Mouse (Mus musculus): ENCODE measurements around the gene Rnh1.
A peak's percentile ranks its signal among the peaks of the same experiment; 100 is the strongest.

Rnh1 gene

GRCm38 (mm10) chr7:141155362-141155761 is 17.3 kb downstream of the Rnh1 start:
- no peak for DNase-seq

- DNase-seq = no peak
Observed at GRCm38 (mm10) chr7:141148639-141149038, 24.0 kb downstream of the Rnh1 start.

GRCm38 (mm10) chr7:141147044-141147443 is 25.6 kb downstream of the Rnh1 start:
- no peak for DNase-seq

DNA sequence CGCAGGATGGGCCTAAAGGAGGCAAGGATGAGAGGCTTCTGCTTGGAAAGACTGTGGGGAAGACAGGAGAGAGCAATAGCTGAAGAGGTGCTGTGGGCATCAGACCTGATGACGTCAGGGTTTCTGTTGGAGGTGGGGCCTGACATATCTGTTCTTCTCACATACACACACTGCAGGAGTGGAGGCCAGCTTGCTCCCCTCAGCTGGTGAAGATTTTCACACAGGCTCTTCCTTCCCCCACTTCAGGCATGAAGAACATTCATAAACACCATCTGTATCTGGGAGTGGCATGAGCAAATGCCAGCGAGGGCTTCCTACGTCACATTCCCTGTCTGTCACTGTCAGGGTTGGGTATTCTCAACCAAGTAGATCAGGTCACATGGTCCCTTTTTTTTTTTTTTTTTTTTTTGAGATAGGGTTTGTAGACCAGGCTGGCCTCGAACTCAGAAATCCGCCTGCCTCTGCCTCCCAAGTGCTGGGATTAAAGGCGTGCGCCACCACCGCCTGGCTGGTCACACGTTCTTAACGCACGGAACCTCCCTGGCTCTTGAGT is 26.5 kb downstream of the Rnh1 start:
- no peak for DNase-seq

DNA sequence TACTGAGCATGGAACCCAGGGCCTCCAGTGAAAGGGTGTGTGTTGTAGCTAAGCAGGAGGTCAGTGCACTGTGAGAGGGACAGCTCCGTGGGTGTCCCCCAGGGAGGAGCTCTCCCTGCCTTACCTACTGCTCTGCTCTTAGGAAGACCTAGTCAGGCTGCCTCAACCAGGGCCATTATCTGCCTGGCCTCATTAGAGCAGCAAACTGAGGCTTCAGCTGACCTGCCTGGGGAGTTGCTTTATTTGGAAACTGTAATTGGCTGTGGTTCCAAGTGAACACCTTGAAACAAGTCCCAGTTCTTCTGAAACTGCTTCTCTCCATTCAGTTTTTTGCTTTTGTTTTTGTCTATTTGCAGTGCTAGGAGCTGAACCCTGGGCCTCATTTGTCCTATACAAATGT is 27.3 kb downstream of the Rnh1 start:
- no peak for DNase-seq

GRCm38 (mm10) chr7:141144650-141145049 is 28.0 kb downstream of the Rnh1 start:
- no peak for DNase-seq

GRCm38 (mm10) chr7:141143861-141144260 is 28.8 kb downstream of the Rnh1 start:
- DNase-seq = no peak

DNA sequence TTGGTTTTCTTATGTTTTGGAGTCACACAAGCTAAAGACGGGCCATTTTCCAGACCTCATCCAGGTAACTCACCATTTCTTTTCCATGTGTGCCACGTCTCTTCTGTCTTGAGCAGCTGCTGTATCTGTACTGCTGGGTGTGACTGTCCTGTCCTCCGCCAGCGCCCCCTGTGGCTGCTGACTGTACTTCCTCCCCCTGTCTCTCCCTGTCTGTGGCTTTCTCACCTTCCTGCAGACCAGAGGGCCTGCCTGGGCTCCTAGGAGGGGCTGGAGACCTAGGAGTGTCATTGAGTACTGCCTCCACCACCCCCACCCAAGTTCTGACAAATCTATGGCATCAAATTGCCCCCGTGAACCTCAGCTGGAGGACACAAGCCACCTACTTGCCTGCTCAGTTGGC is 29.5 kb downstream of the Rnh1 start:
- no peak for DNase-seq

- no peak for DNase-seq
Observed at GRCm38 (mm10) chr7:141141326-141141725, 31.3 kb downstream of the Rnh1 start.

DNA sequence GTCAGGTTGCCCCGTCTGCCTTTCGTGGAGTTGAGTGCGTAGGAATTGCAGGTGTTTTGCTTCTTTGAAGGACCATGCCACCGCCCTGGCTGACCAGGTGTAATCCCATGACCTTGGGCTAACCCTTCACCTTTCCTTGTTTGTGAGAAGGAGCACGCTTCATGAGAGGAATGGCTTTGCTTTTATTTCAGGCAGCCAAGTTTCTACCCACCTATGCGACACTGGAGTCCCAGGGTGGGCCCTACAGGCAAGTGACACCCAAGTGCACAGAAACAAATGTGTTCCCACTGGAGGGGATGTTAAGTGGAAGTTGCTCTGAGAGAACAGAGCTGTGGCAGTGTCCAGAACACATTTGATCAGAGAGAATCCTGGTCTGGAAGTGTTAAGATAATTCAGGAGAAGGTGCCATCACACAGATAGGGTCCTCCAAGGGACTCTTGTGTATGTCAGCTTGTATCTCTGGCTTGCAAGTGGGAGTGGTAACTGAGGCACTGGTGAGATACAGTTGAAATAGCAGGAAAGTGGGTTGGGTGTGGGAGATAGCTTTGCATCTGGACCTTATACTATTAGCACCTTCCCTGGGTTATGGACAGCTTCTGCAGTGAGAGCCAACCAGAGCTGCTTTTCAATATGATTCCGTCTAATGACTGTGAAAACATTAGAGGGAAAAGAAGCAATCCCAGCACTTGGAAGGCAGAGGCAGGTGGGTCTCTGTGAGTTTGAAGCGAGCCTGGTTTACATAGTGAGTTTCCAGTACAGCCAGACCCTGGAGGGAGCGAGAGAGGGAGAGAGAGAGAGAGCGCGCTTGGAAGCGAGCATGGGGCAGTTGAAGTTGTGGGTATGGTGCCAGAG is 40.5 kb downstream of the Rnh1 start:
- DNase-seq = no peak

GRCm38 (mm10) chr7:141131024-141131820 is 41.4 kb downstream of the Rnh1 start:
- peak; percentile 90 for DNase-seq

- no peak for DNase-seq
Observed at GRCm38 (mm10) chr7:141123517-141123856, 49.2 kb downstream of the Rnh1 start.

DNA sequence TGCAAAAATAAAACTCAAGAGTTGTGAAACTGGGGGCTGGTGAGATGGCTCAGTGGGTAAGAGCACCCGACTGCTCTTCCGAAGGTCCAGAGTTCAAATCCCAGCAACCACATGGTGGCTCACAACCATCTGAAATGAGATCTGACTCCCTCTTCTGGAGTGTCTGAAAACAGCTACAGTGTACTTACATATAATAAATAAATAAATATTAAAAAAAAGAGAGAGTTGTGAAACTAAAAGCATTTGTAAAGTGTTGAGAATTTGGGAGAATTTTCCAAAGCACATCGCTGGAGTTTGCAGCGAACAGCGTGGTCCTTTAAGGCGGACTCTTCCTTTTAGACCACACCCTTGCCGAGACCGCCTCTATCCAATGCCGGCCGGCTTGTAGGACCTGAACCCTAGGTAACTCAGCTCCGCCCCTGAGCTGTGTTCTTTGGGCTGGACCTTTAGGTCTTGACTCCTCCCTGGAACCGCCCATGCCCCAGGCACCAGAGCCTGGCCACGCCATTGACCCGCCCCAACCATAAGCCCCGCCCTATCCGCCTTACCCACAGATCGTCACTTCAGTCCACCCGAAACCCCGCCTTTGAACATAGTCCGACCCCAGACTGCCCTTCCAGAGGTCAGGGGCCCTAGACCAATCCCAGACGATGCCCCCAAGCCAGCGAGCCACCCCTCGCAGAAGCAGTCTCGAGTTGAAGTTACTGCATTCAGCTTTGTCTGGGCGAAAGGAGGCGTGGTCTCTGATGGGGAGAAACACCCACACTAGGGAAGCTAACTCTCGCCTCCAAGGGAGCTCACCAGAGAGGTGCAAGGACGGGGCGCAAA is 49.8 kb downstream of the Rnh1 start:
- DNase-seq = peak; percentile 99

DNA sequence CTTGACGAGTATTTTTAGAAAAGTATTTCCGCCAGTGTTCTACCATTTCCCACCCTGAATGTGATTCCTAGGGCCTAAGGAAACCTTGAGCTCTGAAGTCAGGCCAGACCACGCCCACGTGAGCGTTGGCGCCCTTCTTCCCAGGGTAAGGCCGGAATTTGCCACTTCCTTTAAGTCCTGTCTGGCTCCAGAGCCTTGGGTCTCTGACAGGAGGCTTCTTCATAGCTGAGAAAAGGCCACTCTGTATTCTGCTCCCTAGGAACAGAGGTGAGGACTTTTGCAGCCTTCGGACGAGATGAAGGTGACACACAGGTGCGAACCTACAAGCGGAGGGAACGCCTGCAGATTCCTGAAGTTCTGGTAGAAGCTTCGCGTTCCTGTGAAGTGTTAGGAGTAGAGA is 50.4 kb downstream of the Rnh1 start, which contains the start of gene Ptdss2:
TSS of gene Ptdss2 (plus strand) at position 138 of the 400 bp plus-strand sequence.
- peak; percentile 75 for DNase-seq

DNA sequence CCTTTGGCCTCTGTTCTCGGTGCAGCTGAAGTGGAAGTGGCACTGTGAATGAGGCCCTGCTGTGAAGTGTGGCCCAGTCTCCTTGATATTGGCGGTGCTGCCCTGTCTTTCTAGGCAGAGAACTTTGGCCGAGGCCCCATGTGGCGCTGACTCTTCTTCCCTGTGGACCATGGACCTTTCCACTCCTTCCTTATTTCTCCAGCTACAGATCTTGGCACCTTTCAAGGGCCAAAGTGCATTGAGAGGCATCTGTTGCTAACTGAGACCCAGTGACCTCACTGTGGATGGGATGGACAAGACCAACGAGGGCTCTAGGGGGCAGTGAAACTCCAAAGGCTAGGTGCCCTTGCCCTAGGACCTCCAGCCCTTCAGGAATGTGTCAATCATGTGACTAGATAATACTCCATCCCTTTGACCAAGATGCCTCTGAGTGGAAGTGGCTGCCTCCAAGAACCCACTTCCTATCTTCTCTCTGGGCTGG is 51.6 kb downstream of the Rnh1 start:
- peak; percentile 96 for DNase-seq

- no peak for DNase-seq
Observed at GRCm38 (mm10) chr7:141120605-141121004, 52.1 kb downstream of the Rnh1 start.

DNA sequence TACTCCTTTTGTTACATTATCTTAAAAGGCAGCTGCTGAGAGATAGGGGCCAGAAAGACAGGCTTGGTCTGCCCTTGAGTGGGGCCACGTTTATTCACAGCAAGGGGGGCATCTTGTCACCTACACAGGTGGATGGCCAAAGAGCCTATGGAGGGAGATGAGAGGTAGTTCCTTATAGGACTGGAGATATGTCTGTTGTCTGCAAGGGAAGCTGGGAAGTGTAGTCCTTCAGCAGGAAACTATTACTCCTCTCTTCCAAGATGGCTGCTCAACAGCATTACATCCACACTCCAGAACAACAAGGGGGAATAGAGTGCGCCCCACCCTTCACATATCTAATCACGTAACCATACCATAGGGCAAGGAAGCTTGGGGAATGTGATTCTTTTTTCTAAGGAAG is 53.2 kb downstream of the Rnh1 start:
- DNase-seq = no peak

GRCm38 (mm10) chr7:141117636-141118035 is 55.0 kb downstream of the Rnh1 start, which contains the start of gene Ano9:
Gene Ano9 (minus strand): TSS chr7:141117806.
- peak; percentile 77 for DNase-seq

DNA sequence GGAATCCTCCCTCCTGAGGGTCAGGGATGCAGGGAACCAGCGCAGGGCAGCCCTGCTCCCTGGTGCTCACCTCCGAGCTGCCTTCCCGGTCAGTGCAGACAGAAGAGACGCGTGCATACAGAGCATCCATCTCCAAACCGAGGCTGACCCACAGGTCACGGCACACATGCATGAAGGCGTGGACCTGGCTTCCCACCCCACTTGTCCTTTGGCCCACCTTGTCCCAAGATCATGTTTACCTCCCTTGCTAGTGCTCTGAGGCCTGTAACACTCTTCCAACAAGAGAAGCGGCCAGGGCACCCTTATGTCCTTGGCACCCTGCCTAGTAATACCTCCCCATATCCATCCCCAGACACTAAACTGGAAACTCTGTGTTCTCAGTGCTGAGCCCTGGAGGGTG is 56.8 kb downstream of the Rnh1 start:
- no peak for DNase-seq
